Mouse (Mus musculus): ENCODE measurements around the gene Bex2. TPM values are rescaled to one million over a fixed set of nuclear protein-coding genes. Genes with fewer than 3 reads are reported as not detected.

The Bex2 gene
- 1.9 TPM for polyA plus RNA-seq (2014; fragmentation: Illumina TruSeq; extraction: RNeasy Lipid Tissue Mini Kit (QIAGEN cat#74804); ENCODE audit: low replicate concordance)

GRCm38 (mm10) chrX:136068020-136068419 lies at the start of gene Bex2:
Gene Bex2, minus strand, starts transcription at chrX:136068236.

GRCm38 (mm10) chrX:136085155-136085554 lies 17.1 kb upstream of the Bex2 start, which contains the start of gene Nxf3:
Gene Nxf3, minus strand, starts transcription at chrX:136085255.

GRCm38 (mm10) chrX:136032799-136033763 lies 35.0 kb downstream of the Bex2 start, which contains the start of gene Arxes1:
Gene Arxes1, plus strand, starts transcription at chrX:136033367.

Other genes starting within 250 kb of the Bex2 start
- 2.4 TPM for gene Gprasp2, start 229.2 kb downstream of the Bex2 start, polyA plus RNA-seq (2014; fragmentation: Illumina TruSeq; extraction: RNeasy Lipid Tissue Mini Kit (QIAGEN cat#74804); ENCODE audit: low replicate concordance)
- gene Arxes2, start 74.4 kb downstream of the Bex2 start, polyA plus RNA-seq (2014; fragmentation: Illumina TruSeq; extraction: RNeasy Lipid Tissue Mini Kit (QIAGEN cat#74804); ENCODE audit: low replicate concordance): 6.6 TPM
- 1.0 TPM for gene Arxes1, start 34.9 kb downstream of the Bex2 start, polyA plus RNA-seq (2014; fragmentation: Illumina TruSeq; extraction: RNeasy Lipid Tissue Mini Kit (QIAGEN cat#74804); ENCODE audit: low replicate concordance)
- not detected for gene Nxf3, start 17.0 kb upstream of the Bex2 start, polyA plus RNA-seq (2014; fragmentation: Illumina TruSeq; extraction: RNeasy Lipid Tissue Mini Kit (QIAGEN cat#74804); ENCODE audit: low replicate concordance)
- gene Bex4, start 70.8 kb upstream of the Bex2 start, polyA plus RNA-seq (2014; fragmentation: Illumina TruSeq; extraction: RNeasy Lipid Tissue Mini Kit (QIAGEN cat#74804); ENCODE audit: low replicate concordance): not detected
- 21.4 TPM for gene Tceal8, start 104.1 kb upstream of the Bex2 start, polyA plus RNA-seq (2014; fragmentation: Illumina TruSeq; extraction: RNeasy Lipid Tissue Mini Kit (QIAGEN cat#74804); ENCODE audit: low replicate concordance)
- not detected for gene Tceal5, start 135.6 kb upstream of the Bex2 start, polyA plus RNA-seq (2014; fragmentation: Illumina TruSeq; extraction: RNeasy Lipid Tissue Mini Kit (QIAGEN cat#74804); ENCODE audit: low replicate concordance)
- not detected for gene Tceal7, start 146.5 kb upstream of the Bex2 start, polyA plus RNA-seq (2014; fragmentation: Illumina TruSeq; extraction: RNeasy Lipid Tissue Mini Kit (QIAGEN cat#74804); ENCODE audit: low replicate concordance)
- gene Bex1, start 147.3 kb upstream of the Bex2 start, polyA plus RNA-seq (2014; fragmentation: Illumina TruSeq; extraction: RNeasy Lipid Tissue Mini Kit (QIAGEN cat#74804); ENCODE audit: low replicate concordance): 0.74 TPM
- 165 TPM for gene Tceal9, start 176.8 kb upstream of the Bex2 start, polyA plus RNA-seq (2014; fragmentation: Illumina TruSeq; extraction: RNeasy Lipid Tissue Mini Kit (QIAGEN cat#74804); ENCODE audit: low replicate concordance)
- 2.7 TPM for gene Bex3, start 202.0 kb upstream of the Bex2 start, polyA plus RNA-seq (2014; fragmentation: Illumina TruSeq; extraction: RNeasy Lipid Tissue Mini Kit (QIAGEN cat#74804); ENCODE audit: low replicate concordance)